Mouse (Mus musculus) gastrocnemius, postnatal 25 days (tissue): ENCODE measurements around the gene Ucp3. TPM values are rescaled to one million over a fixed set of nuclear protein-coding genes. Genes with fewer than 3 reads are reported as not detected.
"Not testable (repeated sequence)": the region's sequence is repeated elsewhere in the genome, so short reads cannot be mapped to it uniquely, and the experiment has no call there.

Experiments
- DNase-seq: peaks from one replicate; pipeline ENCODE4 v3.0.0; 2022
- total RNA-seq, 2 experiments: library from RNA; stranded (reverse); gene quantifications; 1 replicate in 1 of 2; 2 replicates in 1 of 2; pipeline ENCODE4 v1.2.3; 2021

The Ucp3 gene
- total RNA-seq, 2 experiments from 2014 or later: 105 to 189 TPM

DNA sequence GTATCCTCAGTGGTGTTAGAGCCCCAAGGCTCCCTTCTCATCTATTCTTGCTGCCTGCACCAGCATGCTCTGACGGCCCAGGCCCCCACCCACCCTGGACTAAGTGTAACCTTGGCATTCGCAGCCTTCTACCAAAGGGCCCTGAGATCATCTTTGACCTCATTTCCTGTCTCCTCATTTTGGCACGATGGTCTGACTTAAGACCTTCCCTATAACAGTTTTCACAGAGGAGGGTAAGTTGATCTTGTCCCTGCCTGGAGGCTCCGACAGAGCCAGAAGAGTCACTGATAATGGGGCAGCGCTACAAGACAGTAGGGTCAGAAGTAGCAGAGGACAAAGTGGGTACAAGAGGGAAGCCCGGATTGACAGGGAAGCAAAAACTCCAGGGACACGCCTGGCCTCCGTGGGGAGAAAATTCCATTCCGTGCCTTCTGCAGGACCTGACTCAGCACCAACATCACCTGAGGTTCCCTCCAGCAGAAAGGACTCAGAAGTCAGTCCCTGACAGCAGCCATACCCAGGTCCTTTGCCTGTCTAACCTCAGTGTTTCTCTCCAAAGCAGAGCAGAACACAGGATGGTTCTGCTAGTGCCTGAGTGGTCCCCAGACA, 1.2 kb downstream of the Ucp3 start:
- DNase-seq: no peak

GRCm38 (mm10) chr7:100474680-100475079, 1.9 kb downstream of the Ucp3 start:
- DNase-seq: peak; percentile 86

- no peak for DNase-seq
Measured at GRCm38 (mm10) chr7:100479100-100479822, 6.5 kb downstream of the Ucp3 start.

DNA sequence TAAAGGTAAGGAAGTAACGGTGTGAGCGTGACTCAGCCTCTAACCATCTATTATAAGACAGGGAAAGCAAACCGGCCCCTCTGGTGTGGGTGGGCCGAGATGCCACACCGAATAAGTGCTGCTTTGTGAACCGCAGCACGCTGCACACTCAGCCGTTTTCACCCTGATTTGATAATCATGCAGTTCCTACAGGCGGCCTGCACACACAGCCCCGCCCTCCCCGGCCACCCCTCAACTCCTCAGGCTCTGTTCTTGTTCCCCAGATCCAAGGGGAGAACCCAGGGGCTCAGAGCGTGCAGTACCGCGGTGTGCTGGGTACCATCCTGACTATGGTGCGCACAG, 7.0 kb downstream of the Ucp3 start:
- no peak for DNase-seq

GRCm38 (mm10) chr7:100480175-100480574, 7.4 kb downstream of the Ucp3 start:
- DNase-seq: no peak

DNA sequence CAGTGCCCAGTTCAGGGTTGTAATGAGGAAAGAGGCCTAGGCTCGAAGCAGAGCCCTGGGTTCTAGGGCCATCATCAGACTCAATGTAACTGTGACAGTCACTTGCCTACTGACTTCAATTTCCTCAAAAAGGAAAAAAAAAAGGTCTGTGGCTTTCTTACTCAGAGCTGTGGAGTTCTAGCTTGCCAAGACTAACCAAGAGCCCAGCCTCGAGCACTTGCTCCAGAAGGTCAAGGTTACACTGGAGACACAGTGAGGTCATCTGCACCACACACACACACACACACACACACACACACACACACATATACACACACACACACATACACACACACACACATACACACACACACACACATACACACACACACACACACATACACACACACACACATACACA, 9.3 kb downstream of the Ucp3 start:
- not testable (repeated sequence) for DNase-seq

- DNase-seq: no peak
Measured at GRCm38 (mm10) chr7:100484493-100484892, 11.7 kb downstream of the Ucp3 start.

DNA sequence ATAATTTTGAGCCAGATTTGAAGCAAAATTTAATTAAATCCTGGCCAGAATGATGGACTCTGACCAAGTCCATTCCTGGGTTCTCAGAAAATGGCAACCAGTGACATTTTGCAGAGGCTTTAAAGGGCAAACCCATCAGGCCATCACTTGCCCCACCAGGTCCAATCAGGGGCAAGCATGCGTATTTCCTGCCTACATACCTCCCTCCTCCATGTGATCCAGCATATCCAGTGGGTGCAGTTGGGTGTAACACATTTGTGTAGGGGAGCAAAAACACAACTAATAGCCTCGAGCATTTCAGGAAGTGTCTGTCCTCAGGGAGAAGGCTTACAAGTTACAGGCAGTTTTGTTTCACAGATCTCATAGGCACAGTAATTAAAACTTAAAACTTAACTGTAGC, 14.5 kb downstream of the Ucp3 start:
- DNase-seq: no peak

- no peak for DNase-seq
Measured at GRCm38 (mm10) chr7:100488474-100489048, 15.8 kb downstream of the Ucp3 start.

GRCm38 (mm10) chr7:100492391-100493116, 19.8 kb downstream of the Ucp3 start:
- DNase-seq: no peak

DNA sequence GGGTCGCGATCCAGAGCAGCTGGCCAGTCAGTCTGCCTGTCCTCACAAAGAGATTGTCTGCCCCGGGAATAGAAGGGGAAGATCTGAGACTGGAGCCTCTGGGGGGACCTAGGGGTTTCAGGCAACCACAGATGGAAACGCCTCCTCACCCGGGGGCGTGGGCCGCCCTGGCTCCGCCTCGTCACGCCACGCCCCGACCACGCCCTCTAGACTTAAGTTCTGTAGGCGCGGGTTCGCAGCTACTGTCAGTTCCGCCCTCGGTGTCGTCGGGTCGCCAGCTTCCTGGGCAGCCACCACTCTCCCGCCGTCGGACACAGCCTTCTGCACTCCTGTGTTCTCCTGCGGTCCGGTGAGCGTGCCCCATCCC, 20.3 kb downstream of the Ucp3 start, which contains the start of gene Ucp2:
Gene Ucp2, plus strand, starts transcription at position 221 of the 367 bp plus-strand sequence.
- peak; percentile 79 for DNase-seq

DNA sequence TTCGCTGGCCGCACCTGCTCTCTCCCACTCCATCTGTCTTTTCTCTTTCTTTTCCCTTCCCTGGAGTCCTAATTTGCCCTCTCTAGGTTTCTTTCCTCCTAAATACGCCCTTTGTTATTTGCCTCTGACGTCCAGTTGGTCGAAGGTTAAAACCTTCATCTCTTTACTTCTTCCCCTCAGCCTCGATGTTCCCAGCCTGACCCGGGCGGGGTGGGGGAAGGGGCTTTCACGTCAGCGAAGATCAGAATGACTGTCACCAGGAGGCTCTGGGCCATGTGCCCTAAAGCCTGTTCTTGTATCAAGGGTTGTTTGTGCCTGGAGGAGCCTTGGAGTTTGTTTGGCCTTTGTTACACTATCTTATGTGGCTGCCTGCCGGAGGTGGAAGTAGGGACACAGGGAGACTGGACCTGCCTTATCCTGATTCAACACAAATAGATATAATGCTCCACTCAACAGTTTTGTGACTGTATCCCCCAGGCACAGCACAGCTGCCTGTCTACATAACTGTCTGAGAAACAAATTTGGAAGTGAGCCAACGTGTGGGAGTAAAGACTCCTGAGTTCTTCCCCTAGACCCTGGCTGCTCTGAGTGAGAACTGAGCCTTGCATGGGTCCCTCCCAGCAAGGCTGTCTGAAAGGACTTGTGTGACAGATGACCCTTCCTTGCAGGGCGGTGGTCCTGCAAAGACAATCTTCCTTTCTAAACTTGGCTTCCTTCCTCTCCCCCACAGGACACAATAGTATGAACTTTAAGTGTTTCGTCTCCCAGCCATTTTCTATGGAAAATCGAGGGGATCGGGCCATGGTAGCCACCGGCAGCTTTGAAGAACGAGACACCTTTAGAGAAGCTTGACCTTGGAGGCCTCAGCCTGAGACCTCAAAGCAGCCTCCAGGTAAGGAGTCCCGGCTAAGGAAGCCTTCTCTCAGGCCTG, 21.0 kb downstream of the Ucp3 start:
- DNase-seq: no peak

DNA sequence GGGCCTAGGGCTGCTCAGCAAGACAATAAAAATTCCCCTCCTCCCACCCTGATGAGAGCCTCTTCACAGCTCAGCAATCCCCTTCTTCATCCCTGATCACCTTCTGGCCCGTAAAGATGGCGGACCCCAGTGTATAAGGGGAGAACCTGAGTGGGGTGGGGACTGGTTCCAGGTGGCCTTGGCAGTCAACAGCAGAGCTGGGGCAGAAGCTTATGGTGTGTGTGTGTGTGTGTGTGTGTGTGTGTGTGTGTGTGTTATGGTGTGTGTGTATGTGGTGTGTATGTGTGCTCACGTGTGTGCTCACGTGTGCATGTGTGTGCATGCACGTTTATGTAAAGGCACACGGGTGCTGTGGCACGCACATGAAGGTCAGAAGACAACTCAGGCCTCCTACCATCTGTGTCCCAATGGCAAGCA, 21.6 kb downstream of the Ucp3 start:
- no peak for DNase-seq

DNA sequence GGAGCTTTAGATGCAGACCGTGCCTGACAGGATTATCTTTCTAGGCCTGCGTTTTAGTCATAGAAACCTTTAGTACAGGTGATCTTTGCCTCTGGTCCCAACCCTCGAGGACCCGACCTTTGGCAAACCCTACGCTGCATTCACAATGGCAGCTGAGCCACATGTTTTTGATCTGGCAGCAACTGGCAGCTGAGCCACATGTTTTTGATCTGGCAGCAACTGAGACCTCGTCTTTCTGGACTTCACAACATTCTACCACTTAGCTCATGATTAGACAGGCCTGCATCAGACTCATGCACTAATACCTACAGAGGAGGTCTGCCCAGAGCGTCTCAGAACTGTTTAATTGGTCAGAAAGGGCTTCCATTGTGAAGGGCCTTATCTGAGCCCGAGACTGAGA, 22.3 kb downstream of the Ucp3 start:
- DNase-seq: no peak

DNA sequence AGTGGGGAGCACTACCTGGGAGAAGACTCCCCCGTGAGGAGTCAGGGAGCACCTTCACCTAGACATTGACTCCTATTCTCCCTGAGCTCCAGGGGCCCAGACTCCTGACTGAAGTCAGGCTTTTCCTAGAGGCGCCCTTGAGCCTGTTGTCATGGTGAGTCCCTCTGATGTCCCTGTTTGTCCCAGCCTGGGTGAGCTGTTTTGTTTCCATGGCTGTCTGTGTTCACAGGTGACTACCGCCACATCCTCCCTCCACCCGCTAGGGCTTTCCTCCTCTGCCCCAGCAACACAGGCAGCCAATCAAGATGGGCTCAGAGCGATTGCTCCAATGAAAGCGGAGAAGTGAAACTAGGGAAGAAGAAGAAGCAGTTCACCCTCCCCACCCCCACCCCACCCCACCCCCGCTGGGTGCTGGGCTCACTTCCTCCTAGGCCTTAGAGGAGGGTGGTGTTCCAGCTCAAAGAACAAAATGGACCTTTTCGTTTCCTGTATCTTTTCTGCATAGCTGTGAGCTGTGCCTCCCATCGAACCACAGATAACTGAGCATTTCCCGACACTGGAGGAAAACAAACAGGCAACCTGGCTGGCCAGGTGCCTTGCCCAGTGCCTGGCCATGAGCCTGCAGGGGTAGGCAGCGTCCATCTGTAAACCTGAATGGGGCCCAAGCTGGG, 22.9 kb downstream of the Ucp3 start:
- DNase-seq: peak; percentile 79

GRCm38 (mm10) chr7:100496371-100496770, 23.6 kb downstream of the Ucp3 start:
- DNase-seq: no peak

DNA sequence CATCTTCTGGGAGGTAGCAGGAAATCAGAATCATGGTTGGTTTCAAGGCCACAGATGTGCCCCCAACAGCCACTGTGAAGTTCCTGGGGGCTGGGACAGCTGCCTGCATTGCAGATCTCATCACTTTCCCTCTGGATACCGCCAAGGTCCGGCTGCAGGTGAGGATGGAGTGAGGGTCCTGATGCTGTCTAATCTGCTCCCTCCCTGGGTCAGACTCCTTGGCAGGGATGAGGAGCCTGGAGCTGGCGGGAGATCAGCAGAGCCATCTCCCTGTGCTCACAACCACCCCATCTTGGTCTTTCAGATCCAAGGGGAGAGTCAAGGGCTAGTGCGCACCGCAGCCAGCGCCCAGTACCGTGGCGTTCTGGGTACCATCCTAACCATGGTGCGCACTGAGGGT, 24.0 kb downstream of the Ucp3 start:
- DNase-seq: no peak

- no peak for DNase-seq
Measured at GRCm38 (mm10) chr7:100497402-100497801, 24.6 kb downstream of the Ucp3 start.

- no peak for DNase-seq
Measured at GRCm38 (mm10) chr7:100497982-100498381, 25.2 kb downstream of the Ucp3 start.

DNA sequence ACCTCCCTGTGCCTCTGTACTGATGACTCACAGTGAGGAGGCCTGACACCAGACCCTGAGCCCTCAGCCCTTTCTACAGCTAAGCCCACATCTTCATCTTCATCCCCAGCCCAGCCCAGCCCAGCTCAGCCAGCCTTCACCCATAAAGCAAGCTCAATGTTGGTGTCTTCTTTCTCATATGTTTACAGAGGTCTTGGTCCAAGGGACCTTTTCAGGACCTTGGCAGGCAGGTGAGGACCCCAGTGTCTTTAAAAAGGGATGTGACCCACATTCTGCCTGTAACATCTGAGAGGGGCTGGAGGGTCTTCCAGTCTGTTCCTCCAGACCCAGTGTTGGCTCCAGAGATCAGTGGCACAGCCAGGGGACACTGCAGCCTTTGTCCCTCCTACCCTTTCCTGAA, 26.7 kb downstream of the Ucp3 start:
- DNase-seq: no peak

DNA sequence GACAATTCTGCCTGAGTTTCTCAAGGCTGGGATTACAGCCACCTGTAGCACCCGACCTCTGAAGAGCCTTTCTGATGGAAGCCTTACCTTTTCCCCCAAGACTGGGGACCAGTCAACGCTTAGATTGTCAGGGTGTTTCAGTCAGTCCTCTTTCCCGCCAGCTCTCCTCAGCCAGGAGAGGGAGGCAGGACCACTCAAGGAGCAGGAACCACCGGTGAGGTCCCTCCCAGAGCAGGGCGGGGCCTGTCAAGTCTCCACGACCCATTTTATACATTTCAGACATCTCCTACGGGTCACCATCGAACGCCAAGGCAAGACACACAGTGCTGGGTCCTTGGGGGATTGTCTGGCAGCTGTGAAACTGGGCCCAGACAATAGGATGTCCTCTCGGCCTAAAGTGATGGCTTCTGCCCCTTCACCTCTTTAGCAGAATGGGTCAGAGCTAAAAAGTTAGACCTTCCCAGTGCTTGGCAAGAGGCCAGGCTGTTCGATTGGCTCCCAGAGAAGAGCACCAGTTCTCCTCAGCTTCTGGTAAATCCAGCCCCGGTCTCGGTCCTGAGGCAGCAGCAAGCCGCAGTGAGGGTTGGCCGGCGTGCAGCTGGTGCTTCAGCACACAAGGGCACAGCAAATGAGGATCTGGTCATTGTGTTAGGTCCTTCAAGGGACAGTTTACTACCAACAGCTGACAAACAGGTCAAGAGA, 27.6 kb downstream of the Ucp3 start:
- DNase-seq: no peak
